Mouse (Mus musculus) G1E (cell line): ENCODE results near the gene Bach2. TPM values are rescaled to one million over a fixed set of nuclear protein-coding genes. Genes with fewer than 3 reads are reported as not detected.

Experiments used
- ATAC-seq: 2 replicates; pipeline ENCODE4 v1.8.0; 2016; ENCODE audit warnings: mild to moderate bottlenecking; ENCODE audit not compliant: insufficient number of reproducible peaks, poor library complexity, low FRiP score, severe bottlenecking; ENCODE audit errors: extremely low read depth
- DNase-seq: peaks from one replicate; pipeline ENCODE4 v3.0.0; 2012; ENCODE audit warnings: low spot score
- H3K27me3 ChIP-seq: 2 replicates; pipeline ENCODE4 v1.6.1; 2012; ENCODE audit warnings: mild to moderate bottlenecking, low read length, inconsistent platforms; ENCODE audit not compliant: insufficient read depth
- H3K36me3 ChIP-seq: replicated peaks from 2 replicates; pipeline ENCODE3; 2012; ENCODE audit warnings: mild to moderate bottlenecking, inconsistent platforms
- H3K4me1 ChIP-seq: 2 replicates; pipeline ENCODE4 v1.6.1; 2012; ENCODE audit warnings: low read depth, low read length, inconsistent platforms, mixed read lengths; ENCODE audit not compliant: insufficient read depth
- H3K4me3 ChIP-seq: 2 replicates; pipeline ENCODE4 v1.5.1; 2012; ENCODE audit warnings: low read depth, mild to moderate bottlenecking, inconsistent platforms, low read length, moderate library complexity, mixed read lengths
- H3K9me3 ChIP-seq: replicated peaks from 2 replicates; pipeline ENCODE4 v1.6.1; 2012; ENCODE audit warnings: inconsistent platforms
- CTCF ChIP-seq: IDR thresholded peaks from 2 replicates; pipeline ENCODE4 v1.5.1; 2012; ENCODE audit warnings: low read depth, low read length, inconsistent platforms, mixed read lengths
- GATA1 ChIP-seq: IDR thresholded peaks from 2 replicates; pipeline ENCODE4 v1.6.1; 2012; ENCODE audit warnings: borderline replicate concordance, low read length, inconsistent platforms, mixed read lengths
- GATA2 ChIP-seq: IDR thresholded peaks from 2 replicates; pipeline ENCODE4 v1.6.1; 2012; ENCODE audit warnings: low read depth, low read length, inconsistent platforms, borderline replicate concordance
- POLR2AphosphoS5 ChIP-seq: IDR thresholded peaks from 2 replicates; pipeline ENCODE4 v1.6.1; 2012; ENCODE audit warnings: low read depth, low read length, inconsistent platforms; ENCODE audit not compliant: insufficient replicate concordance
- TAL1 ChIP-seq: conservative IDR thresholded peaks from 2 replicates; pipeline ENCODE4 v1.6.1; 2012; ENCODE audit warnings: low read depth, low read length, inconsistent platforms, mixed read lengths
- polyA plus RNA-seq: library from polyadenylated mRNA; stranded (reverse); fragments of >175 nt; gene quantifications from 2 replicates; pipeline ENCODE4 v1.2.3, GENCODE M21; 2012
- total RNA-seq, 2 experiments: library from RNA; stranded (forward) in 1 of 2; stranded (reverse) in 1 of 2; fragments of 200-1000 nt in 1 of 2; fragments of >200 nt in 1 of 2; fragmentation: Nextera tagmentation in 1 of 2; gene quantifications; 2 replicates each; pipeline ENCODE4 v1.2.3; 2014 to 2017

Gene Bach2
- total and polyA plus RNA-seq, 3 experiments = 0.22 to 2.2 TPM; not detected in 1

GRCm38 (mm10) chr4:32385121-32385520 is 146.5 kb downstream of the Bach2 start:
- no peak for TF ChIP-seq TAL1
- no peak for TF ChIP-seq CTCF
- TF ChIP-seq GATA1 = no peak
- no peak for TF ChIP-seq POLR2AphosphoS5
- no peak for TF ChIP-seq GATA2
- Histone ChIP-seq H3K4me1 (no peaks in the 10 kb centered on the region), H3K36me3 (no peaks in the 10 kb centered on the region), H3K4me3 (no peak overlapping the region), H3K27me3 (peaks cover 5% of the 10 kb centered on the region; the same call in 1 of the 2 replicates), H3K9me3 (no peaks in the 10 kb centered on the region)
- no peak for ATAC-seq
- no peak for DNase-seq

GRCm38 (mm10) chr4:32385623-32386022 is 147.0 kb downstream of the Bach2 start:
- ATAC-seq (no peak), DNase-seq (no peak)
- Histone ChIP-seq H3K36me3 (no peaks in the 10 kb centered on the region), H3K4me3 (no peak overlapping the region), H3K4me1 (no peaks in the 10 kb centered on the region), H3K27me3 (peaks cover 5% of the 10 kb centered on the region; the same call in 1 of the 2 replicates), H3K9me3 (no peaks in the 10 kb centered on the region)
- TF ChIP-seq CTCF (no peak), GATA1 (no peak), POLR2AphosphoS5 (no peak), TAL1 (no peak), GATA2 (no peak)

- Histone ChIP-seq H3K9me3 (no peaks in the 10 kb centered on the region), H3K36me3 (no peaks in the 10 kb centered on the region), H3K27me3 (peaks cover 5% of the 10 kb centered on the region; the same call in 1 of the 2 replicates), H3K4me1 (no peaks in the 10 kb centered on the region), H3K4me3 (no peak overlapping the region)
- DNase-seq = no peak
- ATAC-seq = no peak
- TF ChIP-seq GATA1 = no peak
- no peak for TF ChIP-seq POLR2AphosphoS5
- no peak for TF ChIP-seq TAL1
Measured at GRCm38 (mm10) chr4:32386346-32386745, 147.7 kb downstream of the Bach2 start.

GRCm38 (mm10) chr4:32386931-32387330 is 148.3 kb downstream of the Bach2 start:
- no peak for TF ChIP-seq CTCF
- no peak for TF ChIP-seq TAL1
- no peak for TF ChIP-seq POLR2AphosphoS5
- TF ChIP-seq GATA1 = no peak
- no peak for TF ChIP-seq GATA2
- no peak overlapping the region for H3K4me3 ChIP-seq
- H3K4me1 ChIP-seq = no peaks in the 10 kb centered on the region
- H3K27me3 ChIP-seq = peaks cover 5% of the 10 kb centered on the region; the same call in 1 of the 2 replicates
- H3K9me3 ChIP-seq = no peaks in the 10 kb centered on the region
- H3K36me3 ChIP-seq = no peaks in the 10 kb centered on the region
- no peak for ATAC-seq
- DNase-seq = no peak

GRCm38 (mm10) chr4:32387479-32388240 is 149.1 kb downstream of the Bach2 start:
- H3K4me1 ChIP-seq = no peaks in the 10 kb centered on the region
- H3K9me3 ChIP-seq = no peaks in the 10 kb centered on the region
- no peak for DNase-seq
- H3K27me3 ChIP-seq = peaks cover 5% of the 10 kb centered on the region; the same call in 1 of the 2 replicates
- no peak for ATAC-seq
- no peaks in the 10 kb centered on the region for H3K36me3 ChIP-seq
- H3K4me3 ChIP-seq = no peak overlapping the region
- TF ChIP-seq GATA2 = no peak
- no peak for TF ChIP-seq GATA1
- TF ChIP-seq TAL1 = no peak
- TF ChIP-seq CTCF = no peak
- no peak for TF ChIP-seq POLR2AphosphoS5

GRCm38 (mm10) chr4:32388564-32388963 is 150.0 kb downstream of the Bach2 start:
- Histone ChIP-seq H3K27me3 (peaks cover 5% of the 10 kb centered on the region; the same call in 1 of the 2 replicates), H3K4me1 (no peaks in the 10 kb centered on the region), H3K36me3 (no peaks in the 10 kb centered on the region), H3K4me3 (no peak overlapping the region), H3K9me3 (no peaks in the 10 kb centered on the region)
- no peak for ATAC-seq
- TF ChIP-seq TAL1 (no peak), POLR2AphosphoS5 (no peak), GATA1 (no peak), GATA2 (no peak), CTCF (no peak)
- DNase-seq = no peak
